Mouse (Mus musculus): ENCODE data around the gene Letm1.

- TF ChIP-seq EP300 (IDR thresholded peaks at IDR 0.05) (no peak), CTCF (IDR thresholded peaks at IDR 0.05) (no peak)
These were observed 67.4 kb downstream of the Letm1 start for GRCm38 (mm10) chr5:33715182-33715581.
